Mouse (Mus musculus) thymus, postnatal 10 days (tissue): ENCODE data around the gene Clk2.

Experiments used
- DNase-seq, 2 experiments: peaks; one replicate each; pipeline ENCODE4 v3.0.0; 2021; ENCODE audit warnings: low spot score in 2 of 2

Gene Clk2

DNA sequence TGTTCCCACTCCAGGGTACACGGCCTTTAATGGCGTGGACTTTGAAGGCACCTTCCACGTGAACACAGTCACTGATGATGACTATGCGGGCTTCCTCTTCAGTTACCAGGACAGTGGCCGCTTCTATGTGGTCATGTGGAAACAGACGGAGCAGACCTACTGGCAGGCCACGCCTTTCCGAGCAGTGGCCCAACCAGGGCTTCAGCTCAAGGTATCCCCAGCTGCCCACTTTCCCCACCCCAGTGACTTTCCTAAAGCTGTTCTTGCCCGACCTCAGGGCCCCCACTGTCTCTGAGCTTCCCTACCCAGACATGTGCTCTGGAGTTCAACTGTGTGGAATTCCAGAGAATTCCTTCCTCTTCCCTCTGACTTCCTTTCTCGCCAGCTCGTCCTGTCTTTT lies 60.2 kb downstream of the Clk2 start:
- no peak for DNase-seq

GRCm38 (mm10) chr3:89225321-89225815 lies 60.8 kb downstream of the Clk2 start:
- DNase-seq: no peak

DNA sequence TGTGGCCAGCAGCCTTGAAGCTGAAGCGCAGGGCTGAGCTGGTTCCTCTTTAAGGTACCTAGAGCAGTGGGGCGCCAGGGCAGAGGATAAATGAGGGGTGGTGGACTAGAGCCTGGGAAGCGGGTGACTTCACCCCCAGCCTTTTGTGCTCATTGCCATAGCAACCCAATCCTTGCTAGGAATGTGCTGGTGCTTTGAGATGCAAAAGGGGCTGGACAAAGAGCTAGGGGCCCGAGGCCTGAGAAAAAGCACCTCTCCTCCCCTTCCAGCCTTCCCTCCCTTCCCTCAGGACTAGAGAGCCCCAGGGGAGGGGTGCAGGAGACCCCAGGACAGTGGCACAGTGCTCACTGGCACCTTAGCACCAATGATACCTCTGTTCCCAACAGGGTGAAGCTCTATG lies 61.3 kb downstream of the Clk2 start:
- DNase-seq: no peak

DNA sequence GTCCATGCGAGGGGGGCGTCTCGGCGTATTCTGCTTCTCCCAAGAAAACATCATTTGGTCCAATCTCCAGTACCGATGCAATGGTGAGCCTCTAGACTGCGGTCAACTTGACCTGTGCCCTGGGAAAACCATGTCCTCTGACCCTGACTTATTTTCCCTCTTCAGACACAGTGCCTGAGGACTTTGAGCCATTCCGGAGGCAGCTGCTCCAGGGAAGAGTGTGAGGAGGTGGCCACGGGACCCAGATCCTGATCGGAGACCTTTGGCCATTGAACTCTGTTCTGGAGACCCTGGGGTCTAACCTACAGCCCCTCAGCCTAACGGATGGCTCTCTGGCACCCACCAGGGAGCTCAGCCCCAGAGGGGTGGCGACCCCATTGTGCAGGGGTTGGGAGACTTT lies 61.8 kb downstream of the Clk2 start:
- DNase-seq: no peak
